Mouse (Mus musculus) heart, embryonic 11.5 days (tissue): ENCODE measurements at regions not wholly inside any gene's neighbourhood (a gene's known extent, or its start where the extent isn't known, plus 50 kb on each side); places are given as distances from the start of the nearest gene placed in this dataset.

Experiments used
- ATAC-seq: fragments of 200-750 bp; cut with Nextera tagmentation; replicated peaks from 2 replicates; pipeline ENCODE4 v1.8.0; 2017; ENCODE audit warnings: moderate library complexity; ENCODE audit not compliant: insufficient number of reproducible peaks, low FRiP score, low TSS enrichment
- H3K27ac ChIP-seq: fragments of 300-500 bp; sonication (generic); 2 replicates; pipeline ENCODE4 v1.5.1; 2014; ENCODE audit warnings: mild to moderate bottlenecking, low read depth, low read length
- H3K27me3 ChIP-seq: fragments of 300-500 bp; sonication (generic); 2 replicates; pipeline ENCODE4 v1.6.1; 2014; ENCODE audit warnings: mild to moderate bottlenecking, low read length, mixed read lengths; ENCODE audit not compliant: control insufficient read depth, insufficient read depth
- H3K36me3 ChIP-seq: fragments of 300-500 bp; sonication (generic); 2 replicates; pipeline ENCODE4 v1.6.1; 2014; ENCODE audit warnings: mild to moderate bottlenecking, low read length, moderate library complexity, mixed read lengths; ENCODE audit not compliant: control insufficient read depth, insufficient read depth
- H3K4me1 ChIP-seq: fragments of 300-500 bp; sonication (generic); 2 replicates; pipeline ENCODE4 v1.6.1; 2014; ENCODE audit warnings: low read length; ENCODE audit not compliant: control insufficient read depth, insufficient read depth
- H3K4me2 ChIP-seq: fragments of 300-500 bp; sonication (generic); 2 replicates; pipeline ENCODE4 v1.6.1; 2014; ENCODE audit warnings: mild to moderate bottlenecking, moderate library complexity
- H3K4me3 ChIP-seq: fragments of 300-500 bp; sonication (generic); 2 replicates; pipeline ENCODE4 v1.5.1; 2014; ENCODE audit warnings: low read depth, low read length
- H3K9ac ChIP-seq: fragments of 300-500 bp; sonication (generic); 2 replicates; pipeline ENCODE4 v1.6.1; 2014; ENCODE audit warnings: mild to moderate bottlenecking, low read depth, low read length, moderate library complexity
- H3K9me3 ChIP-seq: fragments of 300-500 bp; sonication (generic); replicated peaks from 2 replicates; pipeline ENCODE4 v1.6.1; 2016; ENCODE audit warnings: low read length; ENCODE audit not compliant: control insufficient read depth
- WGBS: fragments of 180-500 bp; shearing (Covaris S2); extraction: QIAGEN DNeasy Blood & Tissue Kit; methylation state at CpG from one replicate; pipeline ENCODE4 v1.1.7; 2014; ENCODE audit not compliant: insufficient replicate concordance; 5-methylcytosine and 5-hydroxymethylcytosine counted together

DNA sequence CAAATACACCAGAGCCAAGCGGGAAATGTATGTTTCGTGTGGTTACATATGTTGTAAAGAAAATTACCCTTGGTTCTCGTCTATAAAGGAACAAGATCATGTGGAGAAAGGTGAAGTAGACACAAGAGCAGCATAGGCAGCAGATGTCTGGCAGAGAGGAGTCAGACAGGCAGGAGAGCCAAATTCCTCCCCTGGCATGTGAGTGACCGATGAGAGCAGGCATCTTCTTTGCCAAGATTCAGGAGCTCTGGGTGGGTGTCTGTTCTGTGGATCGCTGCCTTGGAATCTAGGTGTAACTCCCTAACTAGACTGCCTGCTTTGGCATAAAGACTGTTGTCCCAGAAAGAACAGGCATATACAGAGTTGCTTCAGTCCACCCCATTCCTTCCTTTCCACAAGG lies 275.1 kb upstream of the Col8a1 start:
- no peak overlapping the region for H3K4me2 ChIP-seq
- no peak for ATAC-seq
- no peak overlapping the region for H3K9ac ChIP-seq
- H3K9me3 ChIP-seq, result no peaks in the 10 kb centered on the region
- no peaks in the 10 kb centered on the region for H3K36me3 ChIP-seq
- H3K27ac ChIP-seq, result no peak overlapping the region
- 85% methylated on average over 5 of the region's 5 CpGs for WGBS
- H3K4me1 ChIP-seq, result no peaks in the 10 kb centered on the region
- H3K4me3 ChIP-seq, result no peak overlapping the region
- H3K27me3 ChIP-seq, result no peaks in the 10 kb centered on the region

DNA sequence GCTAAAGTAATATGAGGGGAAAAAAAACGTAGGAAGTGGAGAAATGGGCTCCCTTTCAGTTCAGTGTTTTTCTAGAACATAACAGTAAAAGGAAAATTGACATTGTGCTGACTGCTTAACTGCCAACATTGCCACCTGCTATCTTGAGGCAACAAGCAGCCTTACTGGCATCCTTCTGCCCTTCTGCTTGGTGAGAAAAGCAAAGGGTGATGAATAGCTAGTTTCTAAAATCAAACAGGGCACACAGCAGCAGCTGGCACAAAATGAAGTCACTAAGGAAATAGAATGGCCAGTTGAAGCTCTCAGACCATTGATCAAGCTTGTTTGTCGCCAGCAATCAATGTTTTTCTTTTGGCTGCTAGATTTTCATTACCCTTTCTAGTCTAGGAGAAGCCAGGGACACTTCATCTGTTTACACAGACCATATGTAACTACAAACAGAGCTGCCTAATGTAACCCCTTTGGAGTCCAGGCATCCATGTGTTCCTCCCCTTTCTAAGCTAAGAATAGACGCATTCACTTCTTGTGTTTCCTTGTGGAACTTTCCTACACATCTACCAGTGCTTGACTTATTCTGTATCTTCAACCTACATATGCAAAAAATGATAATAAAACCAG lies 314.2 kb upstream of the Col8a1 start:
- no peaks in the 10 kb centered on the region for H3K4me1 ChIP-seq
- no peak overlapping the region for H3K9ac ChIP-seq
- H3K27me3 ChIP-seq, result no peaks in the 10 kb centered on the region
- ATAC-seq, result no peak
- H3K9me3 ChIP-seq, result no peaks in the 10 kb centered on the region
- H3K4me2 ChIP-seq, result no peak overlapping the region
- H3K36me3 ChIP-seq, result no peaks in the 10 kb centered on the region
- 62% methylated on average over 3 of the region's 3 CpGs for WGBS
- H3K4me3 ChIP-seq, result no peak overlapping the region
- H3K27ac ChIP-seq, result no peak overlapping the region

DNA sequence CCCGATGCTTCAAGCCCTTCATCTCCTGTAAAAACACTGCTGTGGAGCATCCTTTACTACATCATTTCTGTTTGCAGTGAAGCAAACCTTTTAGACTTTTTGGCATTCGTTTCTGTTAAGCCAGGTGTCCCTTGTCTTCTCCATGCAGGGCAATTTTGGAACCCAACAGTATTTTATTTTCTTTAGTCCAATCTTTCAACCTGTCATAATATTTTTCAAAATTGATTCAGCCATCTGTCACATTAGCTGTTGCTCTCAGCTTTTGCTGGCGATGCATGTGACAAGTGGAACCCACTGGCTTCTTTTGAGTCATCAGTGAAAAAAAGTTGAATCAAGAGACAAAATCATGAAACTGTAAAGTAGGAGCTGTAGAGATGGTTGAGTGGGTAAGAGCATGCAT lies 317.9 kb upstream of the Col8a1 start:
- no peak for ATAC-seq
- Histone ChIP-seq H3K9me3 (no peaks in the 10 kb centered on the region), H3K4me1 (no peaks in the 10 kb centered on the region), H3K9ac (no peak overlapping the region), H3K4me3 (no peak overlapping the region), H3K27ac (no peak overlapping the region), H3K36me3 (no peaks in the 10 kb centered on the region), H3K4me2 (no peak overlapping the region), H3K27me3 (no peaks in the 10 kb centered on the region)
- 78% methylated on average over 3 of the region's 3 CpGs for WGBS

DNA sequence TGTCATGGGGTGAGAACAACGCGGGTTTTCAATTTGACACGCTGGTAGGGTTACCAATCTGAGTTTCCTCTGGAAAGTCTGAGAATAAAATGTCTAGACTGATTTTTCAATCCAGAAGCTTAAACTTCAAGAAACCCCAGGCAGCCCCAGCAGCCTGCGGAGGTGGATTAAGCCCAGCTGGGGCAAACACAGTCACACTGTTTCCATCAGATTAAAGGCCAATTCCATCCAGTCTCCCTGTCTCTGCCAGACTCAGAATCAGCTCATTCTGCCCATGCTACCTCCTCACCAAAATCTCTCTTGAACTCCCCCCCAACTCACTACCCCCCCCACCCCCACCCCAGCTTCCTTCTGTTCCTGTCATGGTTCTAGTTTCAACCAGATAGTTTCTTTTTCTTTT lies 307.9 kb upstream of the Dcbld2 start:
- H3K4me2 ChIP-seq, result no peak overlapping the region
- WGBS, result 72% methylated on average over 4 of the region's 4 CpGs
- no peaks in the 10 kb centered on the region for H3K36me3 ChIP-seq
- no peak overlapping the region for H3K27ac ChIP-seq
- no peaks in the 10 kb centered on the region for H3K4me1 ChIP-seq
- no peak overlapping the region for H3K4me3 ChIP-seq
- H3K9ac ChIP-seq, result no peak overlapping the region
- H3K27me3 ChIP-seq, result no peaks in the 10 kb centered on the region
- no peak for ATAC-seq
- no peaks in the 10 kb centered on the region for H3K9me3 ChIP-seq

DNA sequence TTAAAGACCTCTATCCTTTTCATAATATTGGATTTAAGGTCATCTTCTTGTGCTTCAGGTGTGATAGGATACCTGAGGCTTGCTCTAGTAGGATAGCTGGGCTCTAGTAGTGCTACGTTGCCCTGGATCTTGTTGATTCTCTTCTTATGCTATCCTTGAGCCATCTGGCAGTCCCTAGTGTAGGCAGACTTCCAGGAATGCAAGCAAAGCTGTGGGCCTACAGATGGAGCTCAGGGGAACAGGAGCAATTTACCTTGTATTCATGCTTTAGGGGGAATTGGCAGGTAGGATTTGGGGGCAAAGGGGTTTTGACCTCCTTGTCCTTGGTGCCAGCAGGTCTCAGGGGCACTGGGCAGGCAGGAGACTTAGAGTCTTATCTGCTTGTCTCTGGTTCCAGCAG lies 297.8 kb upstream of the Dcbld2 start:
- Histone ChIP-seq H3K36me3 (no peaks in the 10 kb centered on the region), H3K9me3 (no peaks in the 10 kb centered on the region), H3K9ac (no peak overlapping the region), H3K4me3 (no peak overlapping the region), H3K4me2 (no peak overlapping the region), H3K4me1 (no peaks in the 10 kb centered on the region), H3K27ac (no peak overlapping the region), H3K27me3 (no peaks in the 10 kb centered on the region)
- 80% methylated on average over 1 of the region's 1 CpGs for WGBS
- no peak for ATAC-seq

GRCm38 (mm10) chr16:58126086-58126485 lies 282.2 kb upstream of the Dcbld2 start:
- Histone ChIP-seq H3K9ac (no peak overlapping the region), H3K36me3 (no peaks in the 10 kb centered on the region), H3K4me2 (no peak overlapping the region), H3K4me1 (no peaks in the 10 kb centered on the region), H3K4me3 (no peak overlapping the region), H3K9me3 (no peaks in the 10 kb centered on the region), H3K27me3 (no peaks in the 10 kb centered on the region), H3K27ac (no peak overlapping the region)
- WGBS, result 70% methylated on average over 1 of the region's 1 CpGs
- no peak for ATAC-seq

DNA sequence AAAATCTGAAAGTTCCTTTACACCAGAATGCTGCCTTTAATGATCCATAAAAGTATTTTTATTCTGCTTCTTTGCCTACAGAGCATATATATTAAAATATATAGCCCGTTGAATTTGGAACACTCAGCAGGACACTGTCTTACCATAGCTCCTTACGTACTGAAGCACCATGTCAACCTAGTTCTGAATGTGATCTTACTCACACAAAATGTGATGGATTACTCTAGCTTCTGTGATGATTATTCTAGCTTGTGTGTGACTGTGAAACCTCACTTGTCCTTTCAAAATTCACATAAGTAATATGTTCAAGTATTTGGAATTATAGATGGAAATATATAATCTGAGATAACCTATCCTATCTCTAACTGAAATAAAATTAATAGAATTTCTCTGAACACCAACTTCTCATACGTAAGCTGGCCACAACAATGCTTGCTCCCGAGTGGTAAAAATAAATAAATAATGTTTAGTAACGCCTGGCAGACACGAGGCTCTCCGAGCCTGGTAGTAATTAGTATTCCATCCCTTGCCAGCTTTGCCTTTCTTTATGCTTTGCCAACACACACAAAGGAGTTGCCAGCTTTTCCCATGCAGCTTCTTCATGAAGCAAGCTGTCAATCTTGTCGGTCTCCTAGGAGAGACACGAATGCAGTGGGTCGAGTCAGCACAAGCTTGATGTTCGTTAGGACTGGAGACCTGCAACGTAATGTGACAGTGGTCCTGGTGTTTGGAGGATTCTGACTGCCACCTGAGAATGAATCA lies 271.9 kb upstream of the Dcbld2 start:
- Histone ChIP-seq H3K4me1 (no peaks in the 10 kb centered on the region), H3K27me3 (no peaks in the 10 kb centered on the region), H3K9me3 (no peaks in the 10 kb centered on the region), H3K9ac (no peak overlapping the region), H3K27ac (no peak overlapping the region), H3K36me3 (no peaks in the 10 kb centered on the region), H3K4me2 (no peak overlapping the region), H3K4me3 (no peak overlapping the region)
- ATAC-seq, result no peak
- 80% methylated on average over 12 of the region's 12 CpGs for WGBS

GRCm38 (mm10) chr16:58136979-58137378 lies 271.3 kb upstream of the Dcbld2 start:
- no peak overlapping the region for H3K4me2 ChIP-seq
- 87% methylated on average over 7 of the region's 7 CpGs for WGBS
- H3K27ac ChIP-seq, result no peak overlapping the region
- H3K9me3 ChIP-seq, result no peaks in the 10 kb centered on the region
- no peaks in the 10 kb centered on the region for H3K36me3 ChIP-seq
- H3K27me3 ChIP-seq, result no peaks in the 10 kb centered on the region
- no peak overlapping the region for H3K9ac ChIP-seq
- no peaks in the 10 kb centered on the region for H3K4me1 ChIP-seq
- H3K4me3 ChIP-seq, result no peak overlapping the region
- no peak for ATAC-seq

GRCm38 (mm10) chr16:58137728-58138279 lies 270.4 kb upstream of the Dcbld2 start:
- no peaks in the 10 kb centered on the region for H3K9me3 ChIP-seq
- H3K36me3 ChIP-seq, result no peaks in the 10 kb centered on the region
- no peaks in the 10 kb centered on the region for H3K4me1 ChIP-seq
- no peak overlapping the region for H3K4me2 ChIP-seq
- 74% methylated on average over 4 of the region's 4 CpGs for WGBS
- H3K9ac ChIP-seq, result no peak overlapping the region
- H3K27ac ChIP-seq, result no peak overlapping the region
- ATAC-seq, result no peak
- no peak overlapping the region for H3K4me3 ChIP-seq
- H3K27me3 ChIP-seq, result no peaks in the 10 kb centered on the region
